Mouse (Mus musculus) heart, adult 11 months (tissue): ENCODE data around the gene Kcnc4.
A peak's percentile ranks its signal among the peaks of the same experiment; 100 is the strongest.

Experiments used
- DNase-seq: peaks from one replicate; pipeline ENCODE4 v3.0.0; 2022

Kcnc4 gene

GRCm38 (mm10) chr3:107454280-107454679 is 5.1 kb downstream of the Kcnc4 start:
- DNase-seq = no peak

- DNase-seq = no peak
Observed at GRCm38 (mm10) chr3:107446822-107447221, 12.5 kb downstream of the Kcnc4 start.

DNA sequence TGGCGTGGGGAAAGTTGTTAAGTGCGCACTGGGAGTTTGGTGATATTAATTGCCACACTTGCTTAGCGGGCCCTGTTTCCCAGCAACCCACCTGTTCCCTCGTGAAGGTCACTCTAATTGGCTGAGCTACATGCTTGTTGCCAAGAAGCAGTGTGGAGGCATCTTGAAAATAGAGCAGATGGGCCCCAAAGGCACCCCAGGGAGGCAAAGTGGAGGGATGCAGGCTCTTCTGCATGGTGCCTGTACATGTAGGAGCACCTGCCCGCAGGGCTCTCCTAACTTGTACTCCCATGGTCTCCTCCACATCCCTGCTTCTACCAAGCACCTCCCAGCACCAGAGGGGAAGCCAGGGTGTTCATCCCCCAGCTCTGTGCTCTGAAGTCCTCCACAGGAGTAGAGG is 15.5 kb downstream of the Kcnc4 start:
- no peak for DNase-seq

GRCm38 (mm10) chr3:107442191-107442590 is 17.2 kb downstream of the Kcnc4 start:
- no peak for DNase-seq

DNA sequence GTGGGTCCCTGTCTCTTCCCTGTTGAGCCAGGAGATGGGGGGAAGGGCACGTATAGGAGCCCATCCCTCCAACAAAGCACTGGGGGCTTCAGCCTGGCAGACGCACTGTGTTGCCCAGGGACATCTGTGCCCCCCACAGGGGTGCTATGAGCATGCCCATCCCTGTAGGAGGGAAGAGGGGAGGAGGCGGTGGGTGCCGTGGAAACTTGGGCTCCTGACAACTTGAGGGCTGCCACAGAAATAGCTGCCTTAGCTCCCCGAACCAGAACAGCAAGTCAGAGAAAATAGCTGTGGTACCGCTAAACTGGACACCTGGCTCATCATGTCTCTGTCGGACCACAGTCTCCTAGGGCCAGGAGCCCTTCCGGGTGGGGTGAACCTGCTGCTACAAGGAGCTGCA is 18.0 kb downstream of the Kcnc4 start:
- DNase-seq = no peak

- DNase-seq = no peak
Observed at GRCm38 (mm10) chr3:107439280-107439679, 20.1 kb downstream of the Kcnc4 start.

GRCm38 (mm10) chr3:107437666-107438065 is 21.7 kb downstream of the Kcnc4 start:
- no peak for DNase-seq

DNA sequence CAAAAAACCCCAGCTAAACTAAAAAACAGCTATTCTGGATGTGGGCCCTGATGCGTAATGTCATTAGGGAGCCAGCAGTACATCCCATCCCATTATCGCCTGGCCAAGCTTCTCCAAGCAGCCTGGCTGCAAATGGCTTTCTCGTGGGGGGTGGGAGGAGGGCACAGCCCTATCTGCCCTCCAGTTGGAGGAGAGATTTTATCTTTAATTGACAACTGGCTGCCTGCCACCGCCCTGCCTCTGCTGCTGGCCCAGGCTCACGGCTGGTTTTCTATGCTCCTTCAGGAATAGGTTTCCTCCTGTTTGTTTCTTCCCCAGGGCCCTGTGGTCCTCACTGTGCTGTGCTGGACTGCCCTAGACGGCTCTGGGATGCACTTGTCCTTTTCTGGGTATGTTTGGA is 22.9 kb downstream of the Kcnc4 start:
- DNase-seq = no peak

DNA sequence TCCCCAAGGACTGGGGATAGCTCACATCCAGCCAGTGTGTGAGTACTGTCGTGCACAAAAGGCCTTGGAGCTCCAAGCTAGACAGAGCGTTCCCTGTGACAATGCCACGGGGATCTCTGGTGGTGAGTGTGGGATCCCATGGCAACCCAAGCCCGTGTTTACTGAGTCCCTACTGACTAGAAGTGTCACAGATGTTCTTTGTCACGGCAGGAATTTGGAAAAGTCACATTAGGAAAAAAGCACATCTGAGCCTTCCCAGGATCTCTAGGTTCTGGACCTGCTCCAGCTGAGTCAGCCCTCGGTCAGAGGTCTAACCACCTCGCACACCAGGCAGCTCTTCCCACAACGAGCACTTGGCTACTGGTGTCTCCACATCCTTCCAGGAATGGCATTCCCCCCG is 25.7 kb downstream of the Kcnc4 start:
- DNase-seq = peak; percentile 97

DNA sequence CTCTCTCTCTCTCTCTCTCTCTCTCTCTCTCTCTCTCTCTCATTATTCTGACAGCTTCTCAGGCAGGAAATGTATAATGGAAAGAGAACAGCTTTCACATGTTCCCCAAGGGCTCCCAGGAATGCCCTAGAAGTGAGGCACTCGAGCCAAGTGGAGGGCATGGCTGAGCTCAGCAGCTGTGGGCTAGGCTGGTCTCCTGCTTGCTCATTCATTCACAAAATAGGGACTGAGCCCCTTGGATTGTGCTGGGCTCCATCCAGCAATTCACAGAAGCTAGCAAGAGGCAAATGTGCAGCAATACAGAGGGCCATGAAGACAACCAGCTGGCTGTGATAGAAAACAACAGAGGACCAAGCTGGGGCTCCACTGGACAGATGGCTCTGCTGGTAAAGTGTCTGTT is 28.1 kb downstream of the Kcnc4 start:
- DNase-seq = no peak

GRCm38 (mm10) chr3:107424258-107425041 is 34.9 kb downstream of the Kcnc4 start:
- peak; percentile 74 for DNase-seq

- DNase-seq = peak; percentile 55
Observed at GRCm38 (mm10) chr3:107420156-107420555, 39.2 kb downstream of the Kcnc4 start.

DNA sequence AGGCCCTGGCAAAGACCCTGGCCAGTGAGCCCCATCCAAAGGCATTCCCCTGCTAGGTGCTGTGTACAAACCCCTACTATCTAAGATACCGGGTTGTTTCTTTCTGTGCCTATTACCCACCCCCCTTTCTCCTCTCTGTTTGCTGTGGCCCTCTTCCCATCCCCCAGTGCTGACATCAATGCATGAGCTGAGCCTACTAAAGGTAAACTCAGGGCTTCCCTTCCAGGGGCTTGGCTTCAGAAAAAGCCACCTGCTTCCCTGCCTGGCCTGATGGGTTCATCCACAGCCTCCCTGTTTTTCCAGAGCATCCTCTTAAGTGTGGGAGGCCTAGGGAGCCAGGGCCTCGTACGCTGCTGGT is 42.1 kb downstream of the Kcnc4 start:
- DNase-seq = peak; percentile 61

- peak; percentile 79 for DNase-seq
Observed at GRCm38 (mm10) chr3:107416541-107417286, 42.6 kb downstream of the Kcnc4 start.

- DNase-seq = peak; percentile 36
Observed at GRCm38 (mm10) chr3:107413093-107413492, 46.3 kb downstream of the Kcnc4 start.

DNA sequence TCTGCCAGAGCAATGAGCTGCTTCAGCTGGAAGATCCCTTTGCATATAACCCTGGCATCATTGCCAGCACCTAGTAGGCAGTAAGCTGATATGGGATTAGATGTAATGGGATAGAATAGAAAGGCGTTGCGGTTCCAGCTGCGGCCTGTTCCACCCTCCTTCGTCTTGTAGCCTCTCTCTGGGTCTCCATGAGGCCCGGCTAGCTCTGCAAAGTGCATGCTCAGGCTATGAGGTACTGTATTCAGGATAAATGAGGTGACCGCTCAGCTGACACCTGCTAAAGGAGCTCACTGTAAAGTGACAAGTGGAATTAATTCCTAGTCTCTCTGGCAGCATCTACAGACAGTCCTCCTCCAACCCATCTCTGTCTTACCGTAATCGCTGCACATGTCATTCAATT is 46.8 kb downstream of the Kcnc4 start:
- DNase-seq = peak; percentile 36

DNA sequence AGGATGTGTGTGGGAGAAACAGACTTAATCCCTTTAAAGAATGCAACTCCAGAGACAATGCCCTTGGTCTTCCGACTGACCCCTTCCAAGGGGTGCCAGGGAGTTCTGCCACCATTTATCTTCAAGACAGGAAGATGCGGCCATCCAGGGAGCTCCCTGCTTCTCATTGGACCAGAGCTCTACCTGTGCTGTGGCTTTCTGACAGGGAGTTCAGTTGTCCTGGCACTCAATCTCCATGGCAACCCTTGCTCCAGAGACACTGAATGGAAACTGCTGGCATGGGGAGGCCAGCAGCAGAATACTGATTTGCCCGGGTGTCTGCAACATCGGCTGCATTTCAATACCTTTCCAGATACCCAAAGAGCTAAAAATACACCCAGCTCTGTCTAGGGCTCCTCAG is 47.7 kb downstream of the Kcnc4 start:
- peak; percentile 54 for DNase-seq

DNA sequence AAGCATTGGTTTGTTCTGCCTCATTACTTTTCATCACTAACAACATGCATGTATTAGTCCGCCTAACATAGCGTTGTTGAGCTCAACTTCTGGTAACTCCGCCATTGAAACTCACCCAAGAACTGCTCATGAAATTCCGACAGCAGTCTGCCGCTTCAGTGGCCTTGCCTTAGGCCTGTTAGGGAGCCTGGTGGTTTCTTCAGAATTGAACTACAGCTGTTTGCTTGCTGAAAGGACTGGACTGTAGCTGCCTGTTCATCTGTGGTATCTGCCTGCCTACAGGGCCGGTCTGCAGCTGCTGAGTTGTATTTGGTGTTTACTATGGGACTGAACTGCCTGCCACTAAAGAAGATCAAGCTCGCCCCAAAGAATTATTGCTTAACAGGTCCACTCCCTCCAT is 58.0 kb downstream of the Kcnc4 start:
- DNase-seq = peak; percentile 78

DNA sequence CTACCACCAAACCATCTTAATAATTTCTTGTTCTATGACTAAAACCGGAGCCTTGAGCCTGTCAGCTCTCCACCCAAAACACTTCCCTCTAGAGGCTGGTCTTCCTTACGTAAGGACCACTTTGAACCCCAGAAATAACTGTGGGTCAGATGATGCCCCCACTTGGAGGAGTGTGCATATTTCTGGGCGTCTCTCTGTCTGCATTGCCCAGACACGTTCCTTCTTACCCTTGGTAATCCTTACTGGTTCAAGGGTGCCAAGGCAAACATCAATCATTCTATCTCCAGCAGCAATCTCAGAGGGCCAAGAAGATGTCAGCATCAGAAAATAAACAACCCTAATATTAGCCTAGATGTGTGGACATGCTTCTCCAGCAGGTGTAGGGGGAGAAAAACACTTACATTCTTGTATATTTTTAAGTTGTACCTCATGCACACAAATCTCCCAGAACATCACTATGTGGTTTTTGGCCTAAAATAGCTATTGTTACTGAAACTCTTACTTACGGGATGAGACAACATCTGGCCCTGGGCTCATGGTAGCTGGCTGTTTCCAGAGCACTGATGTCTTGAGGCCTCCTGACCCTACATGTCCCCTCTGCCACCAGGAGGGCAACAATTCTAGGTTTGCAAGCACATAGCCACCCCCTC is 59.2 kb downstream of the Kcnc4 start:
- DNase-seq = no peak

- DNase-seq = peak; percentile 55
Observed at GRCm38 (mm10) chr3:107391198-107391597, 68.2 kb downstream of the Kcnc4 start.
